Mouse (Mus musculus): ENCODE data around the gene Gimap8. TPM values are rescaled to one million over a fixed set of nuclear protein-coding genes. Genes with fewer than 3 reads are reported as not detected.

Gene Gimap8
- polyA plus RNA-seq, 1 experiment = 1.2 TPM

- Histone ChIP-seq H3K4me1 (ENCODE audit: control insufficient read depth, insufficient read depth, low read length) (no peaks in the 10 kb centered on the region), H3K4me3 (ENCODE audit: insufficient read depth, low read length) (no peak overlapping the region), H3K27ac (ENCODE audit: insufficient read depth, low read length) (no peak overlapping the region; the same call in 1 of the 2 replicates)
- TF ChIP-seq POLR2A (IDR thresholded peaks at IDR 0.05; ENCODE audit: extremely low read depth, insufficient read depth, low read length) (no peak), CTCF (IDR thresholded peaks at IDR 0.05; ENCODE audit: extremely low read depth, insufficient read depth, low read length) (no peak)
These were observed 50.0 kb downstream of the Gimap8 start for GRCm38 (mm10) chr6:48696830-48697554.

GRCm38 (mm10) chr6:48697555-48697930 is 50.5 kb downstream of the Gimap8 start:
- Histone ChIP-seq H3K27ac (ENCODE audit: insufficient read depth, low read length) (no peak overlapping the region; the same call in 1 of the 2 replicates), H3K4me1 (ENCODE audit: control insufficient read depth, insufficient read depth, low read length) (no peaks in the 10 kb centered on the region), H3K4me3 (ENCODE audit: insufficient read depth, low read length) (no peak overlapping the region)
- TF ChIP-seq POLR2A (IDR thresholded peaks at IDR 0.05; ENCODE audit: extremely low read depth, insufficient read depth, low read length) (no peak), CTCF (IDR thresholded peaks at IDR 0.05; ENCODE audit: extremely low read depth, insufficient read depth, low read length) (no peak)

- H3K4me3 ChIP-seq (ENCODE audit: insufficient read depth, low read length) = no peak overlapping the region
- TF ChIP-seq POLR2A (IDR thresholded peaks at IDR 0.05; ENCODE audit: extremely low read depth, insufficient read depth, low read length) = no peak
- TF ChIP-seq CTCF (IDR thresholded peaks at IDR 0.05; ENCODE audit: extremely low read depth, insufficient read depth, low read length) = no peak
- no peaks in the 10 kb centered on the region for H3K4me1 ChIP-seq (ENCODE audit: control insufficient read depth, insufficient read depth, low read length)
- H3K27ac ChIP-seq (ENCODE audit: insufficient read depth, low read length) = 0 out of 2 replicates have a peak overlapping the region, but pooled peaks have one; percentile 1
These were observed 51.2 kb downstream of the Gimap8 start for GRCm38 (mm10) chr6:48698066-48698856.

- H3K27ac ChIP-seq (ENCODE audit: insufficient read depth, low read length) = no peak overlapping the region
- TF ChIP-seq POLR2A (IDR thresholded peaks at IDR 0.05; ENCODE audit: extremely low read depth, insufficient read depth, low read length) = no peak
- no peak for TF ChIP-seq CTCF (IDR thresholded peaks at IDR 0.05; ENCODE audit: extremely low read depth, insufficient read depth, low read length)
- H3K4me3 ChIP-seq (ENCODE audit: insufficient read depth, low read length) = no peak overlapping the region
- no peaks in the 10 kb centered on the region for H3K4me1 ChIP-seq (ENCODE audit: control insufficient read depth, insufficient read depth, low read length)
These were observed 51.9 kb downstream of the Gimap8 start for GRCm38 (mm10) chr6:48698888-48699287.

- Histone ChIP-seq H3K27ac (ENCODE audit: insufficient read depth, low read length) (peak overlapping the region; percentile 65; the same call in 1 of the 2 replicates), H3K4me3 (ENCODE audit: insufficient read depth, low read length) (no peak overlapping the region), H3K4me1 (ENCODE audit: control insufficient read depth, insufficient read depth, low read length) (no peaks in the 10 kb centered on the region)
- TF ChIP-seq CTCF (IDR thresholded peaks at IDR 0.05; ENCODE audit: extremely low read depth, insufficient read depth, low read length) (no peak), POLR2A (IDR thresholded peaks at IDR 0.05; ENCODE audit: extremely low read depth, insufficient read depth, low read length) (no peak)
These were observed 53.4 kb downstream of the Gimap8 start for GRCm38 (mm10) chr6:48700251-48701075.

- Histone ChIP-seq H3K4me1 (ENCODE audit: control insufficient read depth, insufficient read depth, low read length) (no peaks in the 10 kb centered on the region), H3K4me3 (ENCODE audit: insufficient read depth, low read length) (no peak overlapping the region), H3K27ac (ENCODE audit: insufficient read depth, low read length) (no peak overlapping the region)
- TF ChIP-seq CTCF (IDR thresholded peaks at IDR 0.05; ENCODE audit: extremely low read depth, insufficient read depth, low read length) (no peak), POLR2A (IDR thresholded peaks at IDR 0.05; ENCODE audit: extremely low read depth, insufficient read depth, low read length) (no peak)
These were observed 55.1 kb downstream of the Gimap8 start for GRCm38 (mm10) chr6:48702146-48702545.

GRCm38 (mm10) chr6:48702601-48703000 is 55.6 kb downstream of the Gimap8 start:
- no peaks in the 10 kb centered on the region for H3K4me1 ChIP-seq (ENCODE audit: control insufficient read depth, insufficient read depth, low read length)
- no peak overlapping the region for H3K4me3 ChIP-seq (ENCODE audit: insufficient read depth, low read length)
- no peak overlapping the region for H3K27ac ChIP-seq (ENCODE audit: insufficient read depth, low read length)
- TF ChIP-seq CTCF (IDR thresholded peaks at IDR 0.05; ENCODE audit: extremely low read depth, insufficient read depth, low read length) = no peak
- TF ChIP-seq POLR2A (IDR thresholded peaks at IDR 0.05; ENCODE audit: extremely low read depth, insufficient read depth, low read length) = no peak

GRCm38 (mm10) chr6:48704146-48704545 is 57.1 kb downstream of the Gimap8 start:
- Histone ChIP-seq H3K27ac (ENCODE audit: insufficient read depth, low read length) (no peak overlapping the region), H3K4me1 (ENCODE audit: control insufficient read depth, insufficient read depth, low read length) (no peaks in the 10 kb centered on the region), H3K4me3 (ENCODE audit: insufficient read depth, low read length) (no peak overlapping the region)
- TF ChIP-seq POLR2A (IDR thresholded peaks at IDR 0.05; ENCODE audit: extremely low read depth, insufficient read depth, low read length) (no peak), CTCF (IDR thresholded peaks at IDR 0.05; ENCODE audit: extremely low read depth, insufficient read depth, low read length) (no peak)

GRCm38 (mm10) chr6:48706130-48706529 is 59.1 kb downstream of the Gimap8 start:
- Histone ChIP-seq H3K4me1 (ENCODE audit: control insufficient read depth, insufficient read depth, low read length) (no peaks in the 10 kb centered on the region), H3K27ac (ENCODE audit: insufficient read depth, low read length) (no peak overlapping the region)
- TF ChIP-seq POLR2A (IDR thresholded peaks at IDR 0.05; ENCODE audit: extremely low read depth, insufficient read depth, low read length) (no peak), CTCF (IDR thresholded peaks at IDR 0.05; ENCODE audit: extremely low read depth, insufficient read depth, low read length) (no peak)

More at GRCm38 (mm10) chr6:48706130-48706529, 59.1 kb downstream of the Gimap8 start:
- no peak overlapping the region for H3K4me3 ChIP-seq (ENCODE audit: insufficient read depth, low read length)

Other genes starting within 250 kb of the Gimap8 start
- gene Zfp467, start 201.4 kb upstream of the Gimap8 start, polyA plus RNA-seq (2012; rRNA removed) = 25.4 and 26.9 TPM in 2 replicates
- 3.2 and 4.1 TPM in 2 replicates for gene Sspo, start 199.0 kb upstream of the Gimap8 start, polyA plus RNA-seq (2012; rRNA removed)
- 508 and 534 TPM in 2 replicates for gene Atp6v0e2, start 109.6 kb upstream of the Gimap8 start, polyA plus RNA-seq (2012; rRNA removed)
- 22.7 and 25.2 TPM in 2 replicates for gene Lrrc61, start 92.4 kb upstream of the Gimap8 start, polyA plus RNA-seq (2012; rRNA removed)
- gene Rarres2, start 74.4 kb upstream of the Gimap8 start, polyA plus RNA-seq (2012; rRNA removed) = 17.2 and 23.2 TPM in 2 replicates
- gene Gm45021, start 57.6 kb upstream of the Gimap8 start, polyA plus RNA-seq (2012; rRNA removed) = 1.1 TPM in 1 of 2 replicates, not detected in the other
- gene Repin1, start 53.4 kb upstream of the Gimap8 start, polyA plus RNA-seq (2012; rRNA removed) = 81.8 and 96.1 TPM in 2 replicates
- 0.56 TPM in 1 of 2 replicates, not detected in the other for gene Gm44965, start 53.3 kb upstream of the Gimap8 start, polyA plus RNA-seq (2012; rRNA removed)
- 6.8 and 6.9 TPM in 2 replicates for gene Zfp775, start 45.2 kb upstream of the Gimap8 start, polyA plus RNA-seq (2012; rRNA removed)
- 28.3 and 28.4 TPM in 2 replicates for gene AI854703, start 20.5 kb upstream of the Gimap8 start, polyA plus RNA-seq (2012; rRNA removed)
- 0.65 and 0.66 TPM in 2 replicates for gene Gimap9, start 28.9 kb downstream of the Gimap8 start, polyA plus RNA-seq (2012; rRNA removed)
- gene Gimap4, start 37.3 kb downstream of the Gimap8 start, polyA plus RNA-seq (2012; rRNA removed) = 0.31 and 0.51 TPM in 2 replicates
- 3.6 and 5.1 TPM in 2 replicates for gene Gimap6, start 61.0 kb downstream of the Gimap8 start, polyA plus RNA-seq (2012; rRNA removed)
- 1.0 TPM in 2 replicates for gene Gm28053, start 71.4 kb downstream of the Gimap8 start, polyA plus RNA-seq (2012; rRNA removed)
- gene Gimap7, start 71.4 kb downstream of the Gimap8 start, polyA plus RNA-seq (2012; rRNA removed) = not detected in 2 replicates
- gene Gimap1, start 91.8 kb downstream of the Gimap8 start, polyA plus RNA-seq (2012; rRNA removed) = 1.5 and 1.7 TPM in 2 replicates
- 0.75 and 0.78 TPM in 2 replicates for gene Gimap5, start 99.0 kb downstream of the Gimap8 start, polyA plus RNA-seq (2012; rRNA removed)
- gene Gimap3, start 123.6 kb downstream of the Gimap8 start, polyA plus RNA-seq (2012; rRNA removed) = 0.15 and 0.38 TPM in 2 replicates
- 25.6 and 25.8 TPM in 2 replicates for gene Tmem176a, start 193.7 kb downstream of the Gimap8 start, polyA plus RNA-seq (2012; rRNA removed)
- 75.5 and 76.3 TPM in 2 replicates for gene Tmem176b, start 194.3 kb downstream of the Gimap8 start, polyA plus RNA-seq (2012; rRNA removed)
- gene Aoc1, start 225.7 kb downstream of the Gimap8 start, polyA plus RNA-seq (2012; rRNA removed) = 0.04 TPM in 1 of 2 replicates, not detected in the other